Mouse (Mus musculus) T-helper 1 cell (primary cell): Measurements from ENCODE around the gene Exoc3l.

ENCODE experiments used
- in situ Hi-C: fragments of 300-600 bp; cut with MboI, MseI; formaldehyde crosslinking; loops from one replicate; pipeline ENCODE4 v1.15.1; 2025; ENCODE audit warnings: high pct_unique_total_duplicates

Gene Exoc3l

DNA sequence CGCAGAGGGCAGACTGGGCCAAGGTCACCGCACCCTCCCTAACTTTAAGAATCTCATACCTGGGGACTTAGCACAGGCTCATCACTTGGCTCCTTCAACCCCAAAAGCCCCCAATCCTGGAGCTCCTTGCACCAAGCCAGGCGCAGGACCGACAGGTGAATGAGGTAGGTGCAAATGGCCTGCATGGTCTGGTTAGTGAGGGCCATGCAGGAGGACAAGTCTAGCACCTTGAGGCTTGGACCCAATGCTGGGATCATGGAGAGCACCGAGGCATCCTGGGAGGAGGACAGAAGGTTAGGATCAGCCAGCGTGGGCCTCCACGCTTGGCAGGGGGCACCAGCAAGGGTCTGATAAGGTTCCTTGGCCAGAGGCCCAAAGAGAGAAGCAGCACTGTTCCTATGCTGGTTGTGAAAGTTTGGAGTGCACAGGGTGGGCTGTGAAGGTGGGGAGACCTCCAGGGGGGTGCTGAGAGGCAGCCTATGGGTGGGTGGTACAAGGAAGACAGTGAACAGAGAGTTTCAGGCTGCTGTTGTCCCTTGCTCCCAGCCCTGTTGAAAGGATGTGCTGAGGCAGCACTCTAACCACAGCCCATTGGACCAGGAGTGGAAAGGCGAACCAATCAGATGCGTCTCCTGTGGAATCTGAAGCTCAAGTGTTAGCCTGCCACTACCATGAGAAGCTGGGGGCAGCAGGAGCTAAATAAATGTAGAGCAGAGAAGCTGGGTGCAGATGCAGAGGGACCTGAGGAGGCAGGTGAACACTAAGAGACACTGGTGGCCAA is 17.9 kb upstream of the Exoc3l start:
- in situ Hi-C loops, result no loop called here

DNA sequence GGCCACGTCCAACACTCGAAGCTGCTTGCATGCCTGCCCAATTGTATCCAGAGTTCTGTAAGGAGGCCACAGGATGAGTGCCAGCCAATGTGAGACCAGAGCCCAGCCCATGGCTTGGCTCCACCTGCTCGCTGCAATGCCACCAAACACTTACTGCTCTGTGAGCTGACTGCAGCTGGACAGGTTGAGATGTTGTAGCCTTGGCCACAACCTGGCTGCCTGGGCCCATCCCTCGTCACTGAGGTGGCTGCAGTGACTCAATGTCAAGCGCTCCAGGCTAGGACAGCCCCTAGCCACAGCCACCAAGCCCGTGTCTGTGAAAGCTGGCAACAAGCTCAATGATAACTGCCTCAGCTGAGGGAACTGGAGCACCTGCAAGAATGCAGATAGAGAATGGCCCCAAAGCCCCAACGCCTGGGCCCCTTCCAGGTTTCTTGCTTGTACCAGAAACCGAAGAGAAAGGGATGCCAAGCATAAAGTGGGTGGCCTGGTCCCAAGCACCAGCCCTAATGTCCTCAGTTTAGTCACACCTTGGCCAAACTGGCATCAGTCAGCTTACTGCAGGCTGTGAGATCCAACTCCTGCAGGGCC is 17.1 kb upstream of the Exoc3l start:
- in situ Hi-C loops, result no loop called here

DNA sequence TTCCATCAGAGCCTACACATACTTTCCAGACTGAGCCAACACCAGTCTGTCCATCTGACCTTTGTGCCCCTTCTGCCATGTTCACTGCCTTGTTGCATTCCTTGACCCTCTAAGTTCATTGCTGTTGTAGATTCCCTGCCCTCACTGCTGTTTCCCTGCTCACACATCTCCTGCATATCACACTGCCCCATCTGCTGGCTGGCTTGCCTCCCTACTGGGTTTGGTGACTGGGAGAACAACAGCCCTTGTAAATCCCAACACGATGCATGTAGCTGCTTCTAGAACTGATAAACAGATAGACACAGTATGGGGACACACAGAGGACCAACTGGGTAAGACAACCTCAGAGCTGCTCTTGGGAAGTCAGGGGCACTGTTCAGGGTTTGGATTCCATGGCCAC is 15.8 kb upstream of the Exoc3l start:
- in situ Hi-C loops, result no loop called here

DNA sequence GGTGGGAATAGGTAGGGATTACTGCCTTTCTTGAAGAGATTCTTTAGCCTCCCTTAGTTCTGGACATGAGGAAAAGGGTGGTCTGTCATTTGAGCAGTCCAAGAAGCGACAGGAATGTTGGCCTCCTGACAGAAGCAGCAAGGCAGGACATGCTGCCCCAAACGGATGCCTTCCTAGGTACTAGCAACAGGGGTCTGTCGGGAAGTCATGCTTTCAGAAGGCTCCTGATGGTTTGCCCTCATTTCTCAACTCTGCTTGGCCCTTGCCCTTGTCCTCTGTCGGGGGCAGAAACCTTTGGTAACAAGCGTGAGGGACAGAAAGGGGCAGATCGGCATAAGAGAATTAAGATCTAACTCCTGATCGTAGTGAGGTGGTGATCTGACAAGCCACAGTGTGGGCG is 14.2 kb upstream of the Exoc3l start:
- in situ Hi-C loops, result no loop called here

GRCm38 (mm10) chr8:105309142-105309847 is 13.4 kb upstream of the Exoc3l start:
- in situ Hi-C loops, result no loop called here

- in situ Hi-C loops, result no loop called here
Measured at GRCm38 (mm10) chr8:105308428-105308827, 12.5 kb upstream of the Exoc3l start.

GRCm38 (mm10) chr8:105307670-105308069 is 11.8 kb upstream of the Exoc3l start:
- in situ Hi-C loops, result no loop called here

DNA sequence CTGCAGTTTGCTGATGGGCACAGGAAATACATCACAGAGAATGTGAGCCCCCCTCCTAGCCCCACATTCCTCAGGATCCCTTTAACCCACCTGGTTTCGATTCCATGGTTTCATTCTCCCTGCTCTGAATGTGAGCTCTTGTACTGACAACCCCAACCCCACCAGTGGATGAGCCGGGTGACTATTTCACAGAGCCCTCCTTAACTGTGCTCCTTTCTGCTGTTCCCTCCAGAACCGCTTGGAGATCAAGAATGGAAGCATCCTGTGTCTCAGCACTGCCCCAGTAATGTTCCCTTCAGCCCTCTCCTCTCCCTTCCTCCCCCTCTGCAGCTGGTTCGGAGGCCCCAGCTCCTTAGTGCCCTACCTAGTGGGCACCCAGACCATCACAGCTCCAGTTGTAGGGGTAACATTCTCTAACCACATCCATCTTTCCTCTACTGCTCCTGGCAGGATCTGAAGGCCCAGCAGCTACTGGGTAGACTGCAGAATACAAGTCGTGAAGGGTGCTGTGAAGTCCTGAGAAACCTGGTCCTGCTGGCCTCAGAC is 10.3 kb upstream of the Exoc3l start:
- in situ Hi-C loops, result no loop called here

GRCm38 (mm10) chr8:105305211-105306145 is 9.6 kb upstream of the Exoc3l start, which contains the start of gene Elmo3:
Gene Elmo3, plus strand, starts transcription at chr8:105305601.
- in situ Hi-C loops, result no loop called here

- in situ Hi-C loops, result no loop called here
Measured at GRCm38 (mm10) chr8:105304325-105305210, 8.7 kb upstream of the Exoc3l start.

GRCm38 (mm10) chr8:105303874-105304273 is 8.0 kb upstream of the Exoc3l start:
- in situ Hi-C loops, result no loop called here

DNA sequence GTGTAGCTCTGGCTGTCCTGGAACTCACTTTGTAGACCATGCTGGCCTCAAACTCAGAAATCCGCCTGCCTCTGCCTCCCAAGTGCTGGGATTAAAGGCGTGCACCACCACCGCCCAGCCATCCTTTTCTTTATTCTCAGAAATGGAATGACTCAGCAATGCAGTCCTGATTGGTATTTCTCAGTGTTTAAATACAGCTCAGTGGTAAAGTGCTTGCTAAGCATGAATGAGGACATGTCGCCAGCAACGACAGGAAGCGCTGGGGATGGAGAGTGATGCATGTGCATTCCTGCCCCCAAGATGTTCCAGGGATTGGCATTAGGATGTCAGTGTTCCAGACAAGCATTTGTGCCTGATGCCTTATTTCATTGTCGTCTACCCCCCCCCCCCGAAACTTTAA is 7.5 kb upstream of the Exoc3l start:
- in situ Hi-C loops, result no loop called here

DNA sequence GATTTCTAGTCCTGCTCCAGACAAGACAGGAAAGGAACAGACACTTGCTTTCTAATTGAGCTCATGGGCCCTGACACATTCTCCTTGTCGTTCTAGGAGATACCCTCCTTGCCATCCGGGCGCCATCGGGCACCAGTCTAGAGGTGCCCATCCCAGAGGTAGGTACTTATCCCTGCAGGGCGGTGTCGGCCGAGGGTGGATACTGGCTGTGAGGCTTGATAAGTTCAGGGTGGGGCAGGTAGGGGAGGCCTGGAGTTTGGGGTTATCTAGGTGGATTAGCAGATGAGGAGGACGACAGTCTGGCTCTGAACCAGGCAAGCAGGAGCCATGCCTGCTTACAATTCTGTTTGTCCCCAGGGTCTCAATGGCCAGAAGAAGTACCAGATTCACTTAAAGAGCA is 4.1 kb upstream of the Exoc3l start:
- in situ Hi-C loops, result no loop called here

DNA sequence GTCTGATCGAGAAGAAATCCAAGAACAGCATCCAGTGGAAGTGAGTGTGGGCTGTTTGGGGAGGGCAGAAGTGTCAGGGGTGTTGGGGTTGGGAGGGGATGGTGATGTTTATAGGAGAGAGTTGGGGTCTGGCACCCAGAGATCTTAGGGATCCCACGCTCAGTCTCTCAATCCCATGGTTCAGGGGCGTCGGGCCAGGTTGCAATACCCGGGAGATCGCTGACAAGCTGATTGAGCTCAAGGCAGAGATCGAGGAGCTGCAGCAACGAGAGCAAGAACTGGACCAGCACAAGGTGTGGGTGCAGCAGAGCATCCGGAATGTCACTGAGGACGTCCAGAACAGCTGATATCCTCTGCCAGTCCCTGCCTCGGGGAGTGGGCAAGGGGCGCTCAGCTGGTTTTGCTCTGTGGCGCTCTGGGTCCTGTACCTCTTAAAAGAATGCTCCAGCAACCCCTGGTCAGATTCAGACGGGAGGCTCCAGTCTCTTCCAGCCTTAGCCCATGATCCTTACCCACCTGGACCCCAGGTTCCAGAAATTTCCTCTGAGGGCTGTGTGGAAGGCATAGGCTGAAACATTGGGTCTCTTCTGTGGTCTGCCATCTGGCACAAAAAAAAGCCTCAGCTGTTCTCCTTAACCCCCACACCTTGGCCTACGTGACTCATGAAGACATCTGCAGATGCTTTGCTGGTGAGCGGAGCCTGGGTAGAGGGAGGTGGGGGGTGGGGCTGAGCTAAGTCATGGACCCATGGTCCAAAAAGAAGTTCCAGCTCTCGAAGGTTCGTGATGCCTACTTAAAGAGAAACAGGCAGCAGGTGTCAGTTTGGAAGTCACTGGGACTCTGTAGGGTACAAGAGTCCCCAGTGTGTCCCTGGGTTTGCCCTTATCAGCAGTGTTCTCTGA is 2.7 kb upstream of the Exoc3l start:
- in situ Hi-C loops, result no loop called here

DNA sequence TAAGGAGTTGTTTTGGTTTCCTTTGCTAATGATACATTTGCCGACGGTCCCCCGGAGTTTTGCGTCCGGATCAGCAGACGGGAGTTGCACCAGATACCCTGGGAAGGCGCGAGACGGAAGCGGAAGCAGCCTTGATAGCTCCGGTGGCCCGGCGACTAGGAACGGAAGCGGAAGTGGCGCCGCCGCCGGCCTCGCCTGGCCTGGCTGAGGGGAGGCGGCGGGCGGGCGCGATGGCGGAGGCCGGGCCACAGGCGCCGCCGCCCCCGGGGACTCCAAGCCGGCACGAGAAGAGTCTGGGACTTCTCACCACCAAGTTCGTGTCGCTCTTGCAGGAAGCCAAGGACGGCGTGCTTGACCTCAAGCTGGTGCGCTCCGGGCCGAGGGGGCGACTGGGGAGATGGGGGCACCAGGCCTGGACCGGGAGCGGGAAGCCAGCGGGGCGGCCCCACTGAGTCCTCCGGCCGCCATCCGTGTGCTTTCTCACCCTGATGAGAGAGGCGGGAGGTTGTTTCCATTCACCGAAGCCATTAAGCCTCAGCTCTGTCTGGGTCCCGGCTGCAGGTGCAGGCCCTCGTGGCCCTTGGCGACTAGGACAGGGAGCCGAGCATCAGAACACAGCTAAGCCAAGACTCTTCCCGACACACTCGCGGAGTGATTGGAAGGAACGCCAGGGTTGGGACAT is 1.8 kb upstream of the Exoc3l start, which contains the start of gene E2f4:
TSS of gene E2f4 (plus strand) at position 153 of the 682 bp plus-strand sequence.
- in situ Hi-C loops, result no loop called here

DNA sequence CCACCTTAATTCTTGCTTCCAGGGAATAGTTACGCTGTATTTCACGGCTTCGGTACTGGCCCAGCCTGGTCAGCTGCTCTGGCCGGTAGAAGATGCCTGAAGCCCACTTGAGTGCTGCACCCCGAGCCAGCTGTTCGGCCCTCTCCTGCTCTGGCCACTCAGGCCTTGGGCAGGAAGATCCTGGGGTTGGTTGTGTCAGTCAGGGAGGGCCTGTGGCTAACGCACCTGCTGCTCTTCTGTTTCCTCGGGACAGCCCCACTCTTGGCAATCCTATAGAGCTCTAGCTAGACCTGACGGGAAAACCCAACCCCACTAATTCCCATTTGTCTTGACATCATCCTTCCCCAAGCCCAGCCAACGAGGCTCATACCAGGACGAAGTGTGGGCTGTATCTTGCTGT is 645 bp downstream of the Exoc3l start:
- in situ Hi-C loops, result no loop called here

GRCm38 (mm10) chr8:105294776-105295175 is 1.1 kb downstream of the Exoc3l start:
- in situ Hi-C loops, result no loop called here

- in situ Hi-C loops, result no loop called here
Measured at GRCm38 (mm10) chr8:105293405-105293804, 2.5 kb downstream of the Exoc3l start.

DNA sequence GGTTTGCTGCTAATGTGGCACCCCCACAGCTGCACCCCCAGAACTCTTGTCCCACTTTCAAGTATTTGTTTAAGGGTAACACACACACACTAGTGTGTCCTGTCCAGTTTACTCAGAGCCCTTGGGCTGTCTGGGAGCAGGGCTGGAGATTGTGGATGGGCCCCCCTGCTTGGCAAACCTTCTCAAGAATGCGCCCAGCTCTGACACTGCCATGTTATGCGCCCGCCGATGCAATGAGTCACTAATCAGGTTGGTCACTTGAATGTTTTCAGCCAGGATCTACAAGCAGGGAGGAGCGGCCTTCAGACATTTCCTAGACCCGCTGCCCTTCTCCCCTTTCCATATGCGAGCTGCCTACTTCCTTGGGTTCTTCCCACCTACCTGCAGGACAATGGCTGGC is 3.4 kb downstream of the Exoc3l start:
- in situ Hi-C loops, result no loop called here
